Mouse (Mus musculus) adrenal gland (tissue): ENCODE data around the gene Defb13.
"Not testable (repeated sequence)": the region's sequence is repeated elsewhere in the genome, so short reads cannot be mapped to it uniquely, and the experiment has no call there.

Source experiments
- intact Hi-C: fragments of 180-260 bp; cut with DNase I; formaldehyde crosslinking; loops from one replicate; pipeline ENCODE4 v1.15.1; 2025
- long read RNA-seq, 2 experiments: library from polyadenylated mRNA; unstranded; transcript quantifications; one replicate each; pipeline ENCODE4 v2.0.0; 2020; ENCODE audit warnings: borderline replicate concordance in 1 of 2; ENCODE audit not compliant: insufficient replicate concordance in 1 of 2

Defb13 gene
- long read RNA-seq, experiment 1, result 0 reads
- long read RNA-seq, experiment 2, result 0 reads

GRCm38 (mm10) chr8:21946462-21946861, at the start of gene Defb13:
Gene Defb13, plus strand, starts transcription at chr8:21946762.
- intact Hi-C loops, result no loop called here

GRCm38 (mm10) chr8:21906290-21906689, 40.3 kb upstream of the Defb13 start, which contains the start of gene Defb11:
Gene Defb11, minus strand, starts transcription at chr8:21906412.
- intact Hi-C loops, result not testable (repeated sequence)

GRCm38 (mm10) chr8:21911931-21912330, 34.6 kb upstream of the Defb13 start:
- intact Hi-C loops, result no loop called here

GRCm38 (mm10) chr8:21912554-21912953, 34.0 kb upstream of the Defb13 start:
- intact Hi-C loops, result no loop called here

- intact Hi-C loops, result no loop called here
Measured at GRCm38 (mm10) chr8:21915625-21916024, 30.9 kb upstream of the Defb13 start.

GRCm38 (mm10) chr8:21930754-21931153, 15.8 kb upstream of the Defb13 start:
- intact Hi-C loops, result not testable (repeated sequence)

GRCm38 (mm10) chr8:21932610-21933009, 14.0 kb upstream of the Defb13 start, which contains the start of gene Defb15:
Gene Defb15, minus strand, starts transcription at chr8:21932710.
- intact Hi-C loops, result no loop called here

- intact Hi-C loops, result not testable (repeated sequence)
Measured at GRCm38 (mm10) chr8:21938052-21938451, 8.5 kb upstream of the Defb13 start, which contains the start of gene Defb35. Gene Defb35, plus strand, starts transcription at chr8:21938352.

- intact Hi-C loops, result no loop called here
Measured at GRCm38 (mm10) chr8:21947311-21948017, 902 bp downstream of the Defb13 start.

GRCm38 (mm10) chr8:21955321-21955720, 8.8 kb downstream of the Defb13 start:
- intact Hi-C loops, result loop anchor here (10.0 kb wide), 1 partner anchor 201 kb away; no protein-coding TSS in a partner anchor

GRCm38 (mm10) chr8:21956336-21956735, 9.8 kb downstream of the Defb13 start:
- intact Hi-C loops, result loop anchor here (10.0 kb wide), 1 partner anchor 202 kb away; no protein-coding TSS in a partner anchor

GRCm38 (mm10) chr8:21958414-21958813, 11.9 kb downstream of the Defb13 start, which contains the start of gene Fam90a1a:
Gene Fam90a1a, plus strand, starts transcription at chr8:21958714.
- intact Hi-C loops, result loop anchor here (10.0 kb wide), 1 partner anchor 204 kb away; no protein-coding TSS in a partner anchor

- intact Hi-C loops, result no loop called here
Measured at GRCm38 (mm10) chr8:21966646-21967045, 20.1 kb downstream of the Defb13 start.

GRCm38 (mm10) chr8:21969475-21969874, 22.9 kb downstream of the Defb13 start, which contains the start of gene Ccdc70:
Gene Ccdc70, plus strand, starts transcription at chr8:21969775.
- intact Hi-C loops, result no loop called here

- intact Hi-C loops, result no loop called here
Measured at GRCm38 (mm10) chr8:21978193-21978592, 31.6 kb downstream of the Defb13 start.

- intact Hi-C loops, result no loop called here
Measured at GRCm38 (mm10) chr8:21981664-21982337, 35.2 kb downstream of the Defb13 start.

- intact Hi-C loops, result loop anchor here (5.0 kb wide), 2 partner anchors 100 to 175 kb away; partner anchors contain the start of gene Nek3
Measured at GRCm38 (mm10) chr8:21992184-21992583, 45.6 kb downstream of the Defb13 start.

GRCm38 (mm10) chr8:21995181-21995580, 48.6 kb downstream of the Defb13 start:
- intact Hi-C loops, result loop anchor here (5.0 kb wide), 1 partner anchor 52 kb away; no protein-coding TSS in a partner anchor
